Mouse (Mus musculus) spleen, postnatal 36 days (tissue): ENCODE measurements at regions not wholly inside any gene's neighbourhood (a gene's known extent, or its start where the extent isn't known, plus 50 kb on each side); places are given as distances from the start of the nearest gene placed in this dataset.

ENCODE experiments used
- DNase-seq, 2 experiments: peaks; one replicate each; pipeline ENCODE4 v3.0.0; 2022; ENCODE audit warnings: low spot score in 2 of 2, mixed read lengths in 1 of 2

DNA sequence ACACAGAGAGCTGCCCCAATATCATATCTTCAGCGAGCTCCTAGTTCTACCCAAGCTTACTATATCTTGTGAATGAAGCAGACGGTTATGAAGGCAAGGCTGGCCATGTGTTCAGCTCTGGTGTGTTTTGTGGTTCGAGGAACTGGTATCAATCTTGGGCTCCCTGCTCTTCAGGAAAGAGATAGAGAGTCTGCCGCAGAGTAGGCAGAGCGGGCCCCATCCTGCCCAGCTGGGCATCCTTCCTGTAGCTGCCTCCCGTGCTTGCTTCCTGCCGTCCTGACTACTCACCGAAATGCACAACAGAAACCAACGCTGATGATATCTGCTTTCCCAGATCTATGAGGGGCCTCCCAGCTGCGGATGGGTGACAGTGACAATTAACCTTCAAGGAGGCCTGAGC is 60.3 kb downstream of the Snrpe start:
- DNase-seq, result no peak

DNA sequence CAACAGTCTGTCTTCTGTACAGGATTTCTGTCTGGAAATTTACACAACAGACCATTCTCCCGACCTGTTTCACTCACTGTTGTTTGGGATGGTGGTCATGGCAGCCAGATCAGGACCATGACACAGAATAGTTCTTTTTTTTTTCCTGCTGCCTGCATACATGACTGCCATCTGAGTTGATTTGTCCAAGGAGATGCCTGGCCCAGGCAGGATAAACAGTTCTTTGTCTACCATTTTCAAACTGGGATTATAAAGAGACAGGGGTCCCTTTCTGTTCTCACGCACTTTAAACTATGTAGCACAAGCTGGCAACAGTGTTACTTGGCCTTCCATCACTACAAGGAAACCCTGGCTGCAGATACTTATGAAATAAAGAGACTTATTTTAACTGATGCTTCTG is 61.1 kb downstream of the Snrpe start:
- DNase-seq, result no peak

DNA sequence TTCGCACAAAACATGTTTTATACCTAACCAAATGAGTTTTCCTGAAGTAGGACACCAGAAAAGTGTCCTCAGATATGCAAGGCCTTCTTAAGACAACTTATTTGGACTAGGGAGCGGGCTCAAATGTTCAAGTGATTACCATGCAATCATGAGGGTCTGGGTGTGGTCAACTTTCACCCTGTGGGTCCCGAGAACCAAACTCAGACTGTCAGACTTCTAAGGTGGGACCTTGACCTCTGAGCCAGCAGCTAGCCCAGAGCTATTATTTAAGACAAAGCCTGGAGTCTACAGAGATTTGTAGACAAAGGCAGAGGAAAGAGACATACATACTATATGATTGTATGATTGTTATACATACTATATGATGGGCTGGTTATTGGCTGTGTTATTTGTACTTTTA is 62.5 kb downstream of the Snrpe start:
- DNase-seq, result no peak

DNA sequence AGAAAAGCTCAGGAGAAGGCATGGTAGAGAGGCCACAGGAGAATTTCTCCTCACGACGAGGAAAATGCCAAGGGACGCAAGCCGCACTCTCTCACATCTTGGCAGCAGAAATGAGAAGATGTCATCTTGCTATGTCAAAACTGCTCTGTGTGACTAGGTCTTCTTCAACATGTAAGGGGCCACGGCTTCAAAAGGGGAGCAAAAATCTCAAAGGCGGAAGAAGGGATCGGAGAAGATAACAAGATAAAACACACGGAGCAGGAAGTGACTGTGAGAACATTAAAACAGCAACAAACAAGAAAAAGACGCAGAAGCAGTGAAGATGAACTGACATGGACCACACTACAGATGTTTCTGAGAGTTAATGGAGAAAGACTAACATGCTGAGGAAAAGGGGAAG is 65.1 kb downstream of the Snrpe start:
- no peak for DNase-seq

DNA sequence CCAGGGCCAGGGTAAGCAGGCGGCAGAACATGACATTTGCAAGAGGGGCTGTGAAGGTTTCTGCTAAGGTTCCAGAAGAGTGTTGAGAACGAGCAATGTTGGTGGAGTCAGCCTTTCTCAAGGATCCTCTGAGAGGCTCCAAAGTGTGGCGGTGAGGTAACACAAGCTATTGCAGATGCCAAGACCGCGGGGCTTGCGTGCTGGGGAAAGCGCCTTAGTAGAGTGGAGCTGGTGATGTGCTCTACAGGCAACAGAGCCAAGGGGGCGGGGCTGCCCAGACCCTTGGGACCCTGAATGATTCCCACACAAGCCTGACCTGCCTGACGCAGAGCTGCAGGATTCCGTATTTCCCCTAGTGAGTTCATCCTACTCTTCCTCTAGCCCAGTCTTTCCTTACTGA is 66.3 kb downstream of the Snrpe start:
- no peak for DNase-seq

DNA sequence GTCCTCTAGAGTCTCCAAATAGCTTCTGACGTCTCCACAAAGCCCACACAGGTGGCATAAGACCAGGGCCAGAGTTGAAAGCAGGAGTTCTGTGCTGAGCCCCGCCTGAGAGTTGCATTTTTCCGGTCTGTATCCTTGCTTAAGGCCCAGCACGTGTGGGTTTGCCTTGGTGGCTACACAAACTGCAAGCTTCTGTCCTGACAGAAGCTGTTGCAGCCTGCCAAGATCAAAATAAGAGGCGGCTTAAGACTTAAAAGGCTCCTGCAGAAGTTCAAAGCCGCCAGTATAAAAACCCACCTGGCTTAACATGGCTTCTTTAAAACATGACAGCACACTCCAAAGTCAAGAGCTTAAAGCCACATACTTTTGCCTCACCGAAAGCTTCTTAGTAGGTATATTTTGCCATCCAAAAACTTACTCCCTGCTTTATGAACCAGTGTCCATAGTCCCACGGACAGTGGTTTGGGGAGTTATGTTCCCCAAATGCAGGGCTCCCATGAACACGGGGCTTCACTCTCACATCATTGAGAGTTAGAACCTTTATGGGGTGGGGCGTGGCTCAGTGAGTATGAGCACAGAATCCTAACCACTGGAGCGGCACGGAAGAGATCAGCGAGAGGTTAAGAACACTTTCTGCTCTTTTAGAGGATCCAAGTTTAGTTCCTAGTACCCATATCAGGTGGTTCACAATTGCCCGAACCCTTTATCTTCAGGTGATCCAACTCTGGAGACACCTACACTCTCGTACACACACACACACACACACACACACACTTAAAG is 67.9 kb downstream of the Snrpe start:
- no peak for DNase-seq

DNA sequence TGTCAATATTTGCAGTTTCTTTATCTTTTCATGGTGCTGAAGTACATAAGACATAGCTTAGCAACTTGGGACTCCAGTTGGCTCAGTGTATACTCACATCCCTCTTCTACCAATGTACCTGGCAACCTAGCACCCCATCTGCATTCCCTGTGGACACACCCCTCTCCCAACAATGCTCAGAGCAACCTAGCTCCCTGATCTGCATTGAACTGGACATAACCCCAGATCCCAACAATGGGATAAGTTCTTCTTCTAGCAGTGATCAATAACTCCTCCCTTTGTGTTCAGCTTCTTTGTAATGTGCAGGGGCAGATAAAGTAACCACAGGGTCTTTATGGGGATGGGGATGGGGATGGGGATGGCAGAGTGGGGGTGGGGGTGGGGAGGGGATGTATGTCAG is 79.4 kb downstream of the Snrpe start:
- no peak for DNase-seq

DNA sequence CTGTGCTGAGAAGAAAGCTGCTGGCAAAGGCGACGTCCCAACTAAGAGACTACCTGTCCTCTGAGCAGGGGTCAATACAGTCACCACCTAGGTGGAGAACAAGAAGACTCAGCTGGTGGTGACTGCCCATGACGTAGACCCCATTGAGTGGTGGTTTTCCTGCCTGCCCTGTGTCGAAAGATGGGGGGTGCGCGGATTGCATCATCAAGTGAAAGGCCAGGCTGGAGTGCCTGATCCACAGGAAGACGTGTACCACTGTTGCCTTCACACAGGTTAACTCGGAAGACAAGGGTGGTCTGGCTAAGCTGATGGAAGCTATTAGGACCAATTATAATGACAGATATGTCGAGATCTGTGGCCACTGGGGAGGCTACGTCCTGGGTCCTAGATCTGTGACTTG is 80.3 kb downstream of the Snrpe start:
- no peak for DNase-seq

DNA sequence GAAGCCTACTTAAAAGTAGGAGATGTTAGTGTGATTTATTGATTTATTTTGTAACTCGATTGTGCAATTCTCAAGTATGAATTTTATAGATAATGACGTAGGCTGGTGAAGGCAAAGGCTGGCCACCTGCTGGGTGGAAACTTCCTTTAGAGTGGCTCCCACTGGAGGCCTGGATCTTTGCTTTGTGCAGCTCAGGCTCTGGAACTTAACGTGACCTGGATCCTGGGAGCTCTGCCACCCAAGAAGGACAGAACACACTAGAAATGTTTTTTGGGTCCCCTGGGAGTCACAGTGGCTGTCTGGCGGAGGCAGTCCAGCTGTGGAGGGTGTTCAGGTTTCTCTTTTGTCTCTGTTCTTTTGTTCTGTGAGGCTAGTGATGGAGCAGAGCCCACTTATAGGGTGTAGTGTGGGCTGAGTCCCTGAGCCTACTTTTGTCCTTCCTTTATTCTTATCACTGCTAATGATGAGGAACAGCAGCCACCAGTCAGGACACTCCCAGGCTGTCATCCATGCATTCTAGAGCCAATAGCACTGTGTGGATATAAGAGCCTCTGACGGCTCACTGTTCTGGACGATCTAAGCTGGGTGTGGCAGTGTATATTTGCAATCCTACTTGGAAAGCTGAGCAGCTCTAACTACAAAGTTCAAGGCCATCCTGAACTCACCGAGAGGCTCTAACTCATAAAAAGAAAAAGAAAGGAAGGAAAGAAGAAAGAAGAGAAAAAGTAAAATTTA is 82.3 kb downstream of the Snrpe start:
- DNase-seq, result no peak

DNA sequence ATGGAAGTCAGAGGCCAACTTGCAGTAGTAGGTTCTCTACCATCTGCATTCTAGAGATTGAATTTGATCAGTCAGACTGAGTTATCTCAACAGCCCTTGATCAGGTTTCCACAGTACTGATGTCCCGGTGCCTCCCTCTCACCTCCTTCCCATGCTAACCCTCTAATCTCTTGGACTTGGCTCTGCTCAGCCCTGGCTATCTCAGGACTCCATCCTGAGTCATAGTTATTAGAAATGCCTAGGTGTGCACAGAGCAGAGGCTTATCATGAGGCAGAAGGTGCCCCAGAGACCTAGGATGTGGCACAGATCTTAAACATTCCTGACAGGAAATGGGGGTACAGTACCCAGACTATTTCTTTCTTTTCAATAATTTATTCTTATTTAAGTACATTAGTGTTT is 87.3 kb downstream of the Snrpe start:
- DNase-seq, result no peak

DNA sequence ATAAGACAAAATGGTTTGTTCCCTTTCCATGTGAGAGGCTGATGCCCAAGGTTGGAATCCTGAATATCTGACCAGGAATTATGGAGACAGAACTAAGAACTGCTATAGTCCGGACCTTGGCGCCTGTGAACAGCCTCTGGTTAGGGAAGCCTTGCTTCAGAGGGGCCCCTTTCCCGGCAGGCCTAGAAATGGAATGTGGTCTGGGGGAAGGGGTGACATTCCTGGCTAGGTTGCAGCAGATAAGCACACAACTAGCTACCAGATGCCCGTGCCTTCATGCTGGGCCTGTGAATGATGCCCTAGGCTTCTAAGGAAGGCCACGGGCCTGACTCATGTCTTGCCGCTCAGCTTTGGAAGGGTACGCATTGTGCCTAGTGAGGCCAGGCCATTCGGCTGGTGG is 89.4 kb downstream of the Snrpe start:
- no peak for DNase-seq

DNA sequence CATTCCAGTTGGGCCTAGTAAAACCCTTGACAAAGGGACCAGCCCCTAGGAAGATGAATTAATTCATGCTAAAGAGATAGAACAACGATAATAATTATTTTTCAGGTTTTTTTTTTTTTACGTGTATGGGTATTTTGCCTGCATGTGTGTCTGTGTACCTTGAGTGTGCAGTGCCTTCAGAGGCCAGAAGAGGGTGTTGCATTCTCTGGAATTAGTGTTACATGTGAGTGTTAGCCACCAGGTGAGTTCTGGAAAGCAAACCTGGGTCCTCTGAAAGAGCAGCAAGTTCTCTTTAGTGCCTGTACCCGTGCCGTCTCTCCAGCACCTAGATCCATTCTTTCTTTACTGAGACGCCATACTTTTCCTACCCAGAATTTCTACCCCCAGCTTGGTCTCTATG is 92.8 kb upstream of the Sox13 start:
- DNase-seq, result no peak

DNA sequence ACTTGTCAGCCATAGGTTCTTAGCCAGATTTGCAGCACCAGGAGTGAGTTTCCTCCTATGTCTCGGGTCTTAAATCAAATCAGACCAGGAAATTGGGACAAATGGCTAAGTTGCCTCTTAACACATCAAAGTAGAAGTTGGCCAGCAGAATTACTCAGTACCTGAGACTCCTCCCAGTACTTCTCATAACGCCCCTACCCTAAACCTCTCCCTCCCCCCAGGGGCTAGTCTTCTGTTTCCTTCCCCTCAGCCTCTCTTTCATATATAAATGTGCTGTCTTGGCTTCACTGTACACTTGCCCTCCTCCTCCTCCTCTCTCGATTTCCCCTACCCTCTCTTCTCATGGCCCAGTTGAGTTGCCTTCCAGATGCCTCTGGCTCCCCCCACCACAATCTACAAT is 79.9 kb upstream of the Sox13 start:
- DNase-seq, result no peak

DNA sequence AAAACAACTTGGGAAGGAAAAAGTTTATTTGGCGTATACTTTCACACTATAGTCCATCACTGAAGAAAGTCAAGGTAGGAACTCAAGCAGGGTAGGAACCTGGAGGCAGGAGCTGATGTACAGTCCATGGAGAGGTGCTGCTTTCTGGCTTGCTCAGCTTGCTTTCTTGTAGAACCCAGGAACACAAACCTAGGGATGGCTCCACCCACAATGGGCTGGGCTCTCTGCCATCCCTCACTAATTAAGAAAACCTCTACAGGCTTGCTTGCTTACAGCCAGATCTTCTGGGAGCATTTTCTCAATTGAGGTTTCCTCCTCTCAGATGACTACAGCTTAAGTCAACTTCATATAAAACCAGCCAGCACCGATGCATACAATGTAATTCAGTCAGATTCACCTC is 79.2 kb upstream of the Sox13 start:
- no peak for DNase-seq

DNA sequence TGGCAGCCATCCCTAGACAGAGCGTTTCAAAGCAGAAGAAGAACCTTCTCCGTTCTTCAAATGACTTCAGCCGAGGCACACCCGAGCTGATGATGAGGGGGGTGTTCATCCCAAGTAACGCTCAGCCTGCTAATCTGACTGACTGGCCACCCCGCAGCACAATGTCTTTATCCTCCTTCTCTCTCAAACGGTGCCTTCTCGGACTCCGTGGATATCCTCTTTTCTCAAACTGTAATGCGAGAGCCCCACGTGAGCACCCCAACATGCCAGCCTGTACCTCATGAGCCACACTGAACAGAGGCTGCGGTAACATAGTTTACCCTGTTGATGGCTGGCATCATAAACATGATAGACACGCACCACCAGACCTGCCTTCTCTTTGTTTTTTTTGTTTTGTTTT is 76.8 kb upstream of the Sox13 start:
- DNase-seq, result no peak

DNA sequence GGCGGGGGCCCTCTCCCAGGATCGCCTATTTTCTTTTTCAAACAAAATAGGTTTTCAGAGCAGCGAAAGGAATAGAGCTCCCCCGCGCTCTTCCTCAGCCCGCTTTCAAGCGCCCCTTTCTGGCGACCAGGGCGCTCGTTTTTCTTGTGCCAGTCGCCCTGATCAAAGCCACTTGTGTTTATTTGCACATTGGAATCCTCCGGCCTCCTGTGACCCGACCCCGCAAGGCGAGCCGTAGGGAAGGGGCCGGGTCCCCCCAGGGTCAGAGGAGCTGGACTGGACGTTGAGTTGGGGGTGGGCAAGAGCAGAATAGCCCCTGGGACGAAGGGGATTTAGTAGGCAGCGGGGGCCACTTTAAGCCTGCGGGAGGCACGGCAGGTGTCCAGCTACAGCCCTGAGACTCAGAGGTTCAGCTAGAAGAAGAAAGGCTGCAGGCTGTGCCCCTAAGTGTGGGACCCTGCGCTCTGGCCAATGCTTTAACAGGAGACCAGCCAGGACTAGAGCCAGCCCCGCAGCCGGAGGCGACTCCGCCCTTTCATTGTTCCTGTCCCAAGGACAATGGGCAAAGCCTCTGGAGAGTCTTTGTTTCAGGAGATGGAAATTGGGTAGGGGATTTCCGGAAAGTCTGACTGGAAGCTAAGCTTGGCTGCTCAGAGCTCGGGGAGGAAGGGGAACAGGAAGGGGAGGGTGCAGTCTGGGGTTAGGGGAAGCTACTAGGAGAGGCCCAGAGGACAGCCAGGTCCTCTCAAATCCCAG is 69.0 kb upstream of the Sox13 start:
- peak; percentile 20 to 25 for DNase-seq

DNA sequence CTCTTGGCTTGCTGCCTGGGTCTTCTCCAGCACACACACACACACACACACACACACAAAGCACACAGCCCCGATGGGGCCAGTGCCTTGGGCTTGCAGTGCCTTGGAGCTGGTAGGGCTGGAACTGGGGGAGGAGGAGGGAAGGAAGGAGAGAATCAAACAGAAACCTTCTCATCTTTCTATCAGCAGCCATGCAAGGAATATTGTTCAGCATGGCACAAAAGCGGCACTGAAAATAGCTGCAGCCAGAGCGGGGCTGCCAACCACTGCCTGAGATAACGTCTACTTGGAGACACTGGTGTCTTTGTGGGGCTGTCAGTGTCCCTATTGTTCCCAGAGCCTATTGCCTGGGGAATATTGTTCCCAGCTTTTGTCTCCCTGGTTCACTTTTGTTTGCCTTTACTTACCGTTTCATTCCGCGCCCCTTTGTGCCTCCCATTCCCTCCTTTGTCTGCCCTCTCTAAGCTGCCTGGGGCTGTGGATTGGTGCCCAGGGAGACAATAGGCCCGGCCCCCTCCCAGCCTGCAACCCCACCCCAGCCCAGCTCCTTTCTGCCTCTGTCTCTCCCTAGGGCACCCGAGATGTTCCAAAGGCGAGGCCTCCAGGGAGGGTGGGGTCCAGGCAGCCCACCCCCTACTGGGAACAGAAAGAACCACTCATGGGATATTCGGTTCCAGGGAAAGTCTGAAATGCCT is 68.3 kb upstream of the Sox13 start:
- no peak for DNase-seq

DNA sequence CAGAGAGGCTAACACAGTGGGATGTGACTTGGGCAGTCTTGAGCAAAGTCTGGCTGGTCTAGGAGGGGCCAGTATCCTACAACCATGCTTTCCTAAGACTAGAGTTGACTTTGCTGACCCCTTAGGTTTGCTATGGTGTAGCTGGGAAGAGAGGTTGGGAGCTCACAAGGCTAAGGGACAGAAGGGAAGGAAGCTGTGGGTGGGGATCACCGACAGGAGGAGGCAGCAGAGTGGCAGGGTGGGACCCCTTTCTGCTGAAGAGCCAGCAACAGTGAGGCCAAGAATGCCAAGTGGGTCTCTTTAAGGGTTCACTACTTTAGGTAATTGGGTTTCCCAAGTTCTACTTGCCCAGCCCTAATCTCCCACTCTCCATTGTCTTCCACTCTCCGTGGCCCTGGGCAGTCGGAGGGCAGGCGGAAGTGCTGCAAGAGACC is 67.7 kb upstream of the Sox13 start:
- DNase-seq, result no peak

DNA sequence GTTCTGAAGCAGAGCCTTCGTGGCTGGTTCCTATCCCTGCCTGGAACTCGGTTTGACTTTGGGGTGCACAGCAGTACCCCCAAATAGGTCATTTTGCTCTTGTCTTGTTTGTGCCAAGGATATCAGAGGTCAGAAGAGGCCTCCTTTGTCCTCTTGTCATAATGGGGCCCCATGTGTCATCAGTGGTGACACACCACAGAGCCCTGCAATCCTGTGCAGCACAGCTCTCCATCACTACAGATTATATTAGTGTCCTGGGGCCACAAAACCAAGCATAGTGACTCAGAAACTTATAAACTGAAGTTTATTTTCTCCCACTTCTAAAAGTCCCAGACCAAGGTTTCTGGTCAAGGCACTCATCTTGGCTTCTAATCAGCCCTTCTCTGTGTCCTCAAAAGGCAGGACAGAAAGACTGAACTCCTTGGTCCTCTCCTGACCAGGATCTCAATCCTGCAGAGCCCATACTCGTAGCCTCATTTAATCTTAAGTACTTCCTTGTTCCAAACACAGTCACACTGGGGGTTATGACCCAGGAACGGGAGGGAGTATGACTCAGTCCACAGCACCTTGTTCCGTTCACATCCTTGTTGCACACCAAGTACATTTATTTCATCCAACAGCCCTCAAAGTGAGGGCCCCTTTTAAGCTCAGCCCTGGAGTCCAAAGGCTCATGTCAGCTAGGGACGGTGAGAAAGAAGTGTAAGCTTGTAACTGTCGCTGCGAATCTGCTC is 63.2 kb upstream of the Sox13 start:
- no peak for DNase-seq

DNA sequence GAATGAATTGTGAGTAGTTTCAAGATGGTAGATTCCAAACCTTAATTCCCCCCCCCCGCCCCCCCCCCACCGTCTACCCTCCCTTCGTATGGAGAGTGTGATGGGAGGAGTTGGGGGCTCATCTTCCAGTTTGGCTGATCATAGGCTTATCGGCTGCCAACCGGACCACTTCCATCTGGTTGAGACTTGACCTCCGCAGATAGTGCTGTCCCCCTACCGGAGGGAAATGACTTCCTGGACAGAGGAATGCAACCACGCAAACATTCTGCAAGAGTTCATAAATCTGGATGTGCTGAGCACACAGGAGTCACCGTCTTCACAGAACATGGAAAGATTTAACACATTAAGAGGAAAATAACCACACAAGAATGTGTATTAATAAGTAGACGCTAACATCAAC is 62.2 kb upstream of the Sox13 start:
- DNase-seq, result no peak

DNA sequence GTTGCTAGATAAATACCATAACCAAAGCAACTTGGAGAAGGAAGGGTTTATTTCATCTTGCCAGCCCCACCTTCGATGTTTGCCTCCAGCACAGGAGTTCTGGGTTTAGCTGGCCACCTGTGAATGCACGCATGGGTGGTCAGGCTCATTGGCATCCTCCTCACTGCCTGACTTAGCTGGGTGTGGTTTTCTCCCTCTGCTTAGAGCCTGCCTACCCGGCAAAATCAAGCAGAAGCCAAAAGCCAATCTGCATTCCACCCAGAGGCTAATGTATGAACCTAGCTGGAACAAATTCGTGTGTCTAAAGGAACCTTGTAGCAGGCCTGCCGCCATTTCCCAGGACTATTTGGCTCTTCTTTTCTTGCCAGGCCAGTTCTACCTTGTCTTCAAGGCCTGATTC is 58.7 kb upstream of the Sox13 start:
- peak in 1 of 2 experiments; percentile 4 for DNase-seq
